In the genomic region with DNA sequence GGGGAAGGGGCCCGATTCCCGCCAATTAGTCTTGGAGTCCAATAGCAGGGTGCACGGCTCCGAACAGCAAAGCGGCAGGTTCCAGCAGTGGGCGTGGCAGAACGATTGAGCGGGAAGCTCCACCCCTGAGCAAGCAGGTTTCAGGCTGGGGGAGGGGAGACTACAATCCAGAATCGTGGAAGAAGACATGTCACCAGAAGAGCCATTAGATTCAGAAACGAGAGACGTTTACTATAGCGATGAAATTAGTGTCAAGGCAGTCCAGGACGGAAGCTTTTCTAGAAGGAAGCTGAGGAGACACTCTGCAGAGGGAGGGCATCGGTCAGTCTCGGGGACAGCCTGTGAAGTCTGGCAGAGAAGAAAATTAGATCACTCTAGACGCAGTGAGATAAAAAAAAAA, we compare ENCODE assay signal across 9 mouse cellular contexts. TPM values are rescaled to one million over a fixed set of nuclear protein-coding genes. Genes with fewer than 3 reads are reported as not detected.
DNase-seq lines count a peak whose midpoint lies in the region; ATAC-seq and TF ChIP-seq lines count a peak whose summit lies in the region.
"Not testable (repeated sequence)": the region's sequence is repeated elsewhere in the genome, so short reads cannot be mapped to it uniquely, and the experiment has no call there.
"Had no signal": no experiment of that assay in that cellular context is flagged by ENCODE, and none has a peak within 500 bp of the region (broad histone marks: within the 10 kb centered on the region; RNA-seq: fewer than 3 reads in every experiment).

No protein-coding gene starts in this region.

- ATAC-seq in forebrain, embryonic 15.5 days (replicated peaks) = 0 out of 2 replicates have a peak, but pooled peaks have one; percentile 43
- not testable (repeated sequence) for ATAC-seq in hindbrain, embryonic 12.5 days (ENCODE audit: low FRiP score); kidney, embryonic 16.5 days (ENCODE audit: low FRiP score, low TSS enrichment); limb, embryonic 12.5 days (ENCODE audit: insufficient number of reproducible peaks, insufficient read depth, low FRiP score, low TSS enrichment, low read depth); neural tube, embryonic 14.5 days (ENCODE audit: low read depth)
- peak; percentile 57; the same call in 1 of the 2 replicates for ATAC-seq in lung, embryonic 16.5 days (ENCODE audit: low read depth)

- not testable (repeated sequence) for TF ChIP-seq CTCF in E14TG2a.4 (conservative IDR thresholded peaks at IDR 0.05; ENCODE audit: low read length)

- H3K9ac ChIP-seq in forebrain, embryonic 15.5 days (replicated peaks) = peak overlapping the region; percentile 36
- H3K9ac ChIP-seq in hindbrain, embryonic 12.5 days; kidney, embryonic 16.5 days (replicated peaks; ENCODE audit: low read length); limb, embryonic 12.5 days (replicated peaks); neural tube, embryonic 14.5 days (replicated peaks; ENCODE audit: low read depth, low read length): not testable (repeated sequence)
- H3K9ac ChIP-seq in lung, embryonic 16.5 days (ENCODE audit: low read length) = 0 out of 2 replicates have a peak overlapping the region, but pooled peaks have one; percentile 5

- WGBS in forebrain, embryonic 15.5 days = 4% methylated on average over 16 of the region's 16 CpGs
- 4% methylated on average over 16 of the region's 16 CpGs for WGBS in hindbrain, embryonic 12.5 days
- 2% methylated on average over 16 of the region's 16 CpGs for WGBS in kidney, embryonic 16.5 days
- 4% methylated on average over 16 of the region's 16 CpGs for WGBS in limb, embryonic 12.5 days
- WGBS in lung, embryonic 16.5 days = 2% methylated on average over 16 of the region's 16 CpGs
- 3% methylated on average over 16 of the region's 16 CpGs for WGBS in neural tube, embryonic 14.5 days

- H3K27me3 ChIP-seq in E14TG2a.4 (ENCODE audit: insufficient read depth, low read length) = peaks cover 11% of the 10 kb centered on the region
- not testable (repeated sequence) for H3K27me3 ChIP-seq in forebrain, embryonic 15.5 days; hindbrain, embryonic 12.5 days; kidney, embryonic 16.5 days (ENCODE audit: insufficient read depth, low read length); lung, embryonic 16.5 days (ENCODE audit: control insufficient read depth, insufficient read depth, low read depth, low read length); neural tube, embryonic 14.5 days (ENCODE audit: control insufficient read depth, insufficient read depth, low read length)
- peaks cover 27% of the 10 kb centered on the region for H3K27me3 ChIP-seq in limb, embryonic 12.5 days

- not testable (repeated sequence) for H3K27ac ChIP-seq in forebrain, embryonic 15.5 days (replicated peaks); hindbrain, embryonic 12.5 days; kidney, embryonic 16.5 days (ENCODE audit: low read length); limb, embryonic 12.5 days; lung, embryonic 16.5 days (ENCODE audit: low read length); neural tube, embryonic 14.5 days (ENCODE audit: low read depth, low read length)

- H3K9me3 ChIP-seq in E14TG2a.4 (ENCODE audit: low read length); forebrain, embryonic 15.5 days; hindbrain, embryonic 12.5 days (replicated peaks); kidney, embryonic 16.5 days (ENCODE audit: low read length); limb, embryonic 12.5 days; lung, embryonic 16.5 days (ENCODE audit: control insufficient read depth, low read length); neural tube, embryonic 14.5 days (ENCODE audit: control insufficient read depth, low read length): not testable (repeated sequence)

- peaks cover 17% of the 10 kb centered on the region for H3K4me1 ChIP-seq in E14TG2a.4 (replicated peaks; ENCODE audit: low read depth, low read length)
- peaks cover 12% of the 10 kb centered on the region for H3K4me1 ChIP-seq in forebrain, embryonic 15.5 days
- H3K4me1 ChIP-seq in hindbrain, embryonic 12.5 days; kidney, embryonic 16.5 days (ENCODE audit: insufficient read depth, low read length); lung, embryonic 16.5 days (replicated peaks; ENCODE audit: control insufficient read depth, insufficient read depth, low read length); neural tube, embryonic 14.5 days (ENCODE audit: control insufficient read depth, insufficient read depth, low read length): not testable (repeated sequence)
- peaks cover 14% of the 10 kb centered on the region; the same call in 1 of the 2 replicates for H3K4me1 ChIP-seq in limb, embryonic 12.5 days (replicated peaks)

- peak overlapping the region; percentile 55 for H3K4me2 ChIP-seq in forebrain, embryonic 15.5 days (replicated peaks)
- peak overlapping the region; percentile 51 for H3K4me2 ChIP-seq in hindbrain, embryonic 12.5 days (replicated peaks)
- peak overlapping the region; percentile 53 for H3K4me2 ChIP-seq in kidney, embryonic 16.5 days (replicated peaks; ENCODE audit: low read depth, low read length)
- peak overlapping the region; percentile 56 for H3K4me2 ChIP-seq in limb, embryonic 12.5 days
- peak overlapping the region; percentile 54 for H3K4me2 ChIP-seq in lung, embryonic 16.5 days (ENCODE audit: low read depth, low read length)
- H3K4me2 ChIP-seq in neural tube, embryonic 14.5 days (ENCODE audit: low read depth, low read length) = peak overlapping the region; percentile 45

- H3K36me3 ChIP-seq in E14TG2a.4 (ENCODE audit: insufficient read depth, low read length); forebrain, embryonic 15.5 days; hindbrain, embryonic 12.5 days; kidney, embryonic 16.5 days (ENCODE audit: insufficient read depth, low read length); limb, embryonic 12.5 days; lung, embryonic 16.5 days (ENCODE audit: control insufficient read depth, insufficient read depth, low read length); neural tube, embryonic 14.5 days (ENCODE audit: control insufficient read depth, insufficient read depth, low read length): not testable (repeated sequence)

- peak overlapping the region; percentile 41 for H3K4me3 ChIP-seq in E14TG2a.4 (replicated peaks; ENCODE audit: low read length)
- H3K4me3 ChIP-seq in forebrain, embryonic 15.5 days = peak overlapping the region; percentile 36
- H3K4me3 ChIP-seq in hindbrain, embryonic 12.5 days = peak overlapping the region; percentile 30
- peak overlapping the region; percentile 47 for H3K4me3 ChIP-seq in kidney, embryonic 16.5 days (ENCODE audit: low read length)
- peak overlapping the region; percentile 30 for H3K4me3 ChIP-seq in limb, embryonic 12.5 days (replicated peaks)
- H3K4me3 ChIP-seq in lung, embryonic 16.5 days (ENCODE audit: low read length) = peak overlapping the region; percentile 36
- peak overlapping the region; percentile 22 for H3K4me3 ChIP-seq in neural tube, embryonic 14.5 days (ENCODE audit: low read depth, low read length)

- peak; percentile 56 for DNase-seq in embryo, embryonic 10.5 days (ENCODE audit: low spot score)

RNA-seq across cellular contexts. Expression of a gene that starts 7.8 kb away (rescaled TPM):
- polyA plus RNA-seq in forebrain, embryonic 15.5 days (2015; fragmentation: Nextera tagmentation; extraction: Ambion mirVana) = not detected in 2 replicates
- polyA plus RNA-seq in hindbrain, embryonic 12.5 days (2016; fragmentation: Nextera tagmentation; extraction: Ambion mirVana) = not detected in 2 replicates
- polyA plus RNA-seq in kidney, embryonic 16.5 days (2015; fragmentation: Nextera tagmentation; extraction: Ambion mirVana) = not detected in 2 replicates
- 0.24 TPM in 1 of 2 replicates, not detected in the other for polyA plus RNA-seq in limb, embryonic 12.5 days (2016; fragmentation: Nextera tagmentation; extraction: Ambion mirVana)
- not detected in 2 replicates for polyA plus RNA-seq in lung, embryonic 16.5 days (2015; fragmentation: Nextera tagmentation; extraction: Ambion mirVana)
- not detected in 2 replicates for polyA plus RNA-seq in neural tube, embryonic 14.5 days (2014; fragmentation: Nextera tagmentation; extraction: Ambion mirVana)
- polyA plus RNA-seq: thymus, postnatal 0 days had no signal

RNA-seq across cellular contexts. Expression of a gene that starts 32.9 kb away (rescaled TPM):
- polyA plus RNA-seq in forebrain, embryonic 15.5 days (2015; fragmentation: Nextera tagmentation; extraction: Ambion mirVana) = 5.2 and 5.4 TPM in 2 replicates
- polyA plus RNA-seq in hindbrain, embryonic 12.5 days (2016; fragmentation: Nextera tagmentation; extraction: Ambion mirVana) = 8.4 and 8.7 TPM in 2 replicates
- polyA plus RNA-seq in kidney, embryonic 16.5 days (2015; fragmentation: Nextera tagmentation; extraction: Ambion mirVana) = 6.5 and 6.9 TPM in 2 replicates
- polyA plus RNA-seq in limb, embryonic 12.5 days (2016; fragmentation: Nextera tagmentation; extraction: Ambion mirVana) = 8.6 and 10.1 TPM in 2 replicates
- 7.9 and 8.0 TPM in 2 replicates for polyA plus RNA-seq in lung, embryonic 16.5 days (2015; fragmentation: Nextera tagmentation; extraction: Ambion mirVana)
- polyA plus RNA-seq in neural tube, embryonic 14.5 days (2014; fragmentation: Nextera tagmentation; extraction: Ambion mirVana) = 4.2 and 5.2 TPM in 2 replicates
